Mouse (Mus musculus) intestine, embryonic 14.5 days (tissue): ENCODE data around the gene Ascc1. TPM values are rescaled to one million over a fixed set of nuclear protein-coding genes. Genes with fewer than 3 reads are reported as not detected.
"Not testable (repeated sequence)": the region's sequence is repeated elsewhere in the genome, so short reads cannot be mapped to it uniquely, and the experiment has no call there.

Experiments
- ATAC-seq: fragments of 200-750 bp; cut with Nextera tagmentation; replicated peaks from 2 replicates; pipeline ENCODE4 v1.8.0; 2017; ENCODE audit warnings: low read depth, moderate number of reproducible peaks, moderate TSS enrichment, moderate library complexity; ENCODE audit not compliant: low FRiP score, low TSS enrichment
- DNase-seq: peaks from one replicate; pipeline ENCODE4 v3.0.0-alpha.2; 2018; ENCODE audit warnings: low spot score
- H3K27ac ChIP-seq: fragments of 300-500 bp; sonication (generic); 2 replicates; pipeline ENCODE4 v1.5.1; 2014; ENCODE audit warnings: low read depth, mild to moderate bottlenecking, control low read depth
- H3K27me3 ChIP-seq: fragments of 300-500 bp; sonication (generic); replicated peaks from 2 replicates; pipeline ENCODE4 v1.6.1; 2014; ENCODE audit warnings: low read length, control low read depth; ENCODE audit not compliant: control insufficient read depth, insufficient read depth
- H3K36me3 ChIP-seq: fragments of 300-500 bp; sonication (generic); 2 replicates; pipeline ENCODE4 v1.6.1; 2014; ENCODE audit warnings: low read length, control low read depth; ENCODE audit not compliant: control insufficient read depth, insufficient read depth
- H3K4me1 ChIP-seq: fragments of 300-500 bp; sonication (generic); replicated peaks from 2 replicates; pipeline ENCODE4 v1.6.1; 2014; ENCODE audit warnings: low read length, control low read depth, mixed read lengths; ENCODE audit not compliant: control insufficient read depth, insufficient read depth
- H3K4me2 ChIP-seq: fragments of 300-500 bp; sonication (generic); 2 replicates; pipeline ENCODE4 v1.6.1; 2014; ENCODE audit warnings: low read length
- H3K4me3 ChIP-seq: fragments of 300-500 bp; sonication (generic); 2 replicates; pipeline ENCODE4 v1.5.1; 2014; ENCODE audit warnings: low read depth, low read length, control low read depth, mixed read lengths
- H3K9ac ChIP-seq: fragments of 300-500 bp; sonication (generic); 2 replicates; pipeline ENCODE4 v1.6.1; 2014; ENCODE audit warnings: mild to moderate bottlenecking, low read length
- H3K9me3 ChIP-seq: fragments of 300-500 bp; sonication (generic); 2 replicates; pipeline ENCODE4 v1.6.1; 2016; ENCODE audit warnings: low read length, control low read depth; ENCODE audit not compliant: control insufficient read depth
- WGBS: fragments of 180-500 bp; shearing (Covaris S2); extraction: QIAGEN DNeasy Blood & Tissue Kit; methylation state at CpG from one replicate; pipeline ENCODE4 v1.1.7; 2014; 5-methylcytosine and 5-hydroxymethylcytosine counted together
- polyA plus RNA-seq: library from polyadenylated mRNA; unstranded; fragments of >200 nt; fragmentation: Nextera tagmentation; extraction: Ambion mirVana; gene quantifications from 2 replicates; pipeline ENCODE4 v1.2.1, GENCODE M21; 2014

The Ascc1 gene
- polyA plus RNA-seq, 1 experiment from 2014 or later, result 48.2 TPM

DNA sequence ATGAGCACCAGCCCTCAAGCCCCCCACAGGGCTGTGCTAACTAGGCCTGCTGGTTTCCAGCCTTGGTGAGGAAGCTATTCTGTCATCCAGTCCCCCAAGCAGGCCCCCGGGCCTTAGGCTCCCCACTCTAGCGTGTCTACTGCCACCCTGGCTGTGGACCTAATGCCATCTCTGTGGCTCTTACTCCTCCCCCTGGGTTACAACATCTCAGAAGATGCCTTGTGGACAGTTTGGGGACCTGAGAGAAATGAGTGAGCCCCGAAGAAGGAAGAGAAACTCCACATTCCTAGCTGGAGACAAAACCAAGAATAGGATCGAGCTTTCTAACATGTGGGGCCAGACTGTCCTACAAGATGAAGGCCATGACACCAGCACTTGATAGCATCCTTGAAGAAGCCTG, 127.9 kb downstream of the Ascc1 start:
- DNase-seq (no peak), ATAC-seq (no peak)
- Histone ChIP-seq H3K4me3 (no peak overlapping the region), H3K9me3 (no peaks in the 10 kb centered on the region), H3K27ac (no peak overlapping the region), H3K4me2 (no peak overlapping the region), H3K36me3 (no peaks in the 10 kb centered on the region), H3K9ac (no peak overlapping the region), H3K4me1 (peaks cover 11% of the 10 kb centered on the region), H3K27me3 (no peaks in the 10 kb centered on the region)
- 81% methylated on average over 4 of the region's 4 CpGs for WGBS

DNA sequence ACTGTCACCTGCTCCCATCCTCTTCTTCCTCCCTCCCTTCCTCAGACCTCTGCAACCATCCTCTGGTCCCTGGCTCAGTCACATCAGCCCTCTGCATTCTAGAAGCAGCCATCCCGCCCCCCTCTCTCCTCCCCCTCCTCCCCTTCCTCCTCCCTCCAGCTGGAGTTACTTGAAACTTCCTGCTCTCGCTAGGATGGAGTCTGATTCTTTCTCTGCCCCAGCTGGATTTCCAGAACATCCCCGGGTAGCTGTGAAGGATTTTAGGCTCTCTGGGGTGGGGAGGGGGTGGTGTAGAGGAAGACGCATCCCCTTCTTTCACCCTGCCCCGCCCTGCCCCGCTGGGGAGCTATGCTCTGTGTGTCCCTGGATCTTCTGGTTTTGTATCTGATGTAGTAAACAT, 130.9 kb downstream of the Ascc1 start:
- H3K9ac ChIP-seq, result no peak overlapping the region
- no peaks in the 10 kb centered on the region for H3K36me3 ChIP-seq
- H3K27ac ChIP-seq, result no peak overlapping the region
- H3K4me1 ChIP-seq, result peaks cover 11% of the 10 kb centered on the region
- ATAC-seq (peak; percentile 30; the same call in 1 of the 2 replicates), DNase-seq (no peak)
- H3K27me3 ChIP-seq, result no peaks in the 10 kb centered on the region
- no peaks in the 10 kb centered on the region for H3K9me3 ChIP-seq
- no peak overlapping the region for H3K4me3 ChIP-seq
- H3K4me2 ChIP-seq, result no peak overlapping the region
- WGBS, result 23% methylated on average over 6 of the region's 6 CpGs

DNA sequence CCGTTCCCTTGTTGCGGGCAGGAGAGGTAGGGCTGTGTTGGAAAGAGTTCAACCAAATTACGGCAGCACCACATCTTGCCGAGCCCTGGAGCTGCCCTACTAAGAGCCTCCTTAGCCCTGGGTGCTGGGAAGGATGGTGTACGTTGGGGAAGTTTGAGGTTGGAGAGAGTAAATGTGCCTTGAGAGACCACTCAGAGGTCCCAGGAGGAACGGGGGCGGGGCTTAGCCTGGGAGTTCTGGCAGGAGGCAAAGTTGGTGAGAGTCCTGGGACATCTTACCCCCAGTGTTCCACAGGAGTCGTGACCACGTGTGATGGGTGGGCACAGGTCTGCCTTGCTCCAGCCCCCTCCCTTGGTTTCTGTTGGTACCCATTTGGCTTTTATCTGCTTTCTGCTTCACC, 131.6 kb downstream of the Ascc1 start:
- 49% methylated on average over 9 of the region's 9 CpGs for WGBS
- DNase-seq, result no peak

DNA sequence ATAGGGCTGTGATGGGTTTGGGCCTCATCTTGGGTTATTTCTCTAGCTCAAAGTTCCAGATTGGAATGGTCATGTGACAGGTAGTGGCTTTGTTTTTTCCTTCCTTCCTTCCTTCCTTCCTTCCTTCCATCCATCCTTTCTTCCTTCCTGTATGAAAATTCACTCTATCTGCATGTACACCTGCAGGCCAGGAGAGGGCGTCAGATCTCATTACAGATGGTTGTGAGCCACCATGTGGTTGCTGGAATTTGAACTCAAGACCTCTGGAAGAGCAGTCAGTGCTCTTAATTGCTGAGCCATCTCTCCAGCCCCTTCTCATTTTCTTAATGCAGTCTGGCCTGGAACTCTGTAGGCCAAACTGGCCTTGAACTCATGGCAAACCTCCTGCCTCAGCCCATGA, 133.4 kb downstream of the Ascc1 start:
- H3K4me3 ChIP-seq, ATAC-seq, H3K27me3 ChIP-seq, H3K4me2 ChIP-seq, DNase-seq, H3K9me3 ChIP-seq, H3K36me3 ChIP-seq, H3K27ac ChIP-seq, H3K9ac ChIP-seq: not testable (repeated sequence)
- WGBS, result 42% methylated on average over 1 of the region's 1 CpGs
- H3K4me1 ChIP-seq, result peaks cover 11% of the 10 kb centered on the region

More for the DNA sequence above, 131.6 kb downstream of the Ascc1 start:
- no peak overlapping the region for H3K9ac ChIP-seq
- 0 out of 2 replicates have a peak overlapping the region, but pooled peaks have one; percentile 27 for H3K27ac ChIP-seq
- ATAC-seq, result no peak
- no peaks in the 10 kb centered on the region for H3K27me3 ChIP-seq
- no peak overlapping the region for H3K4me3 ChIP-seq
- H3K4me1 ChIP-seq, result peaks cover 11% of the 10 kb centered on the region
- H3K9me3 ChIP-seq, result no peaks in the 10 kb centered on the region
- no peak overlapping the region for H3K4me2 ChIP-seq
- no peaks in the 10 kb centered on the region for H3K36me3 ChIP-seq

GRCm38 (mm10) chr10:60136935-60137334, 134.3 kb downstream of the Ascc1 start:
- WGBS, result 67% methylated on average over 7 of the region's 7 CpGs
- no peak for DNase-seq
- Histone ChIP-seq H3K27me3 (no peaks in the 10 kb centered on the region), H3K4me1 (peaks cover 11% of the 10 kb centered on the region), H3K9ac (no peak overlapping the region), H3K4me3 (no peak overlapping the region), H3K36me3 (no peaks in the 10 kb centered on the region), H3K27ac (no peak overlapping the region), H3K9me3 (no peaks in the 10 kb centered on the region), H3K4me2 (no peak overlapping the region)
- ATAC-seq, result no peak

DNA sequence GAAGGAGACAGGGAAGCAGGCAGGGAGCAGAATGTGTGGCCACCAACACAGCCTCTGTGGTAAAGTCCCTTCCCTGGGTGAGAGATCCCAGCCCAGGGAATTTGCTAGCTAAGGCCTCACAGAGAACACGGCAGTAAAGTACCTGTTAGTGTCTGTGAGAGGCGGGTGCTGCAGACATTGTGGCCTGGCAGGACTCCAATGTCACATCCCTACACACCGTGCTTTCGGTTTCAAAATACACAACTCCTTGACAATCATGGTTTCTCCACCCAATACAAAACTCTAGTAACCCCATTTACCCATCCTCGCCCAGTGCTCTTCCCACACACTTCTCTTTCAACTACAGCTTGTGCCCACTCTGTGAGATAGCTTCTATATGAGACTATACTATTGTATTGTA, 136.1 kb downstream of the Ascc1 start:
- 83% methylated on average over 5 of the region's 5 CpGs for WGBS

DNA sequence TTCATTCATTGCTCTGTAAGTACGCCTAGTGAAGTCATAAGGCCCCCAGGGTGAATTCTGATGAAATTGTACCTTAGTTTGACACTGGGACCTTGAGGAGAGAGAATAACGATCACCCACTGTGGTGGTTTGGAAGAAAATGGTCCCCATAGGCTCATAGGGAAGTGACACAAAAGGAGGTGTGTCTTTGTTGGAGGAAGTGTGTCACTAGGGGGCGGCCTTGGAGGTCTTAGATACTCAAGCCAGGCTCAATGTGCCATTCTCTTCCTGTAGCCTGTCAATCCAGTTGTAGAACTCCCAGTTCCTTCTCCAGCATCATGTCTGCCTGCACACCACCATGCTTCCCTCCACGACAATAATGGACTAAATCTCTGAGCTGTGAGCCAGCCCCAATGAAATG, 138.1 kb downstream of the Ascc1 start:
- Histone ChIP-seq H3K4me1 (no peaks in the 10 kb centered on the region), H3K36me3 (no peaks in the 10 kb centered on the region), H3K4me3 (no peak overlapping the region), H3K9me3 (no peaks in the 10 kb centered on the region), H3K4me2 (no peak overlapping the region), H3K9ac (no peak overlapping the region), H3K27me3 (no peaks in the 10 kb centered on the region), H3K27ac (no peak overlapping the region)
- WGBS, result 89% methylated on average over 4 of the region's 4 CpGs
- no peak for DNase-seq
- ATAC-seq, result no peak

More for the DNA sequence above, 136.1 kb downstream of the Ascc1 start:
- DNase-seq, result no peak
- Histone ChIP-seq H3K4me3 (no peak overlapping the region), H3K9ac (no peak overlapping the region), H3K4me1 (peaks cover 5% of the 10 kb centered on the region), H3K27ac (no peak overlapping the region), H3K36me3 (no peaks in the 10 kb centered on the region), H3K9me3 (no peaks in the 10 kb centered on the region), H3K4me2 (no peak overlapping the region), H3K27me3 (no peaks in the 10 kb centered on the region)
- ATAC-seq, result no peak

GRCm38 (mm10) chr10:60141656-60142160, 139.1 kb downstream of the Ascc1 start:
- no peak for ATAC-seq
- no peak overlapping the region for H3K4me2 ChIP-seq
- H3K27ac ChIP-seq, result no peak overlapping the region
- no peaks in the 10 kb centered on the region for H3K27me3 ChIP-seq
- 89% methylated on average over 3 of the region's 3 CpGs for WGBS
- H3K4me1 ChIP-seq, result no peaks in the 10 kb centered on the region
- H3K36me3 ChIP-seq, result no peaks in the 10 kb centered on the region
- H3K4me3 ChIP-seq, result no peak overlapping the region
- no peak overlapping the region for H3K9ac ChIP-seq
- H3K9me3 ChIP-seq, result no peaks in the 10 kb centered on the region
- DNase-seq, result no peak

DNA sequence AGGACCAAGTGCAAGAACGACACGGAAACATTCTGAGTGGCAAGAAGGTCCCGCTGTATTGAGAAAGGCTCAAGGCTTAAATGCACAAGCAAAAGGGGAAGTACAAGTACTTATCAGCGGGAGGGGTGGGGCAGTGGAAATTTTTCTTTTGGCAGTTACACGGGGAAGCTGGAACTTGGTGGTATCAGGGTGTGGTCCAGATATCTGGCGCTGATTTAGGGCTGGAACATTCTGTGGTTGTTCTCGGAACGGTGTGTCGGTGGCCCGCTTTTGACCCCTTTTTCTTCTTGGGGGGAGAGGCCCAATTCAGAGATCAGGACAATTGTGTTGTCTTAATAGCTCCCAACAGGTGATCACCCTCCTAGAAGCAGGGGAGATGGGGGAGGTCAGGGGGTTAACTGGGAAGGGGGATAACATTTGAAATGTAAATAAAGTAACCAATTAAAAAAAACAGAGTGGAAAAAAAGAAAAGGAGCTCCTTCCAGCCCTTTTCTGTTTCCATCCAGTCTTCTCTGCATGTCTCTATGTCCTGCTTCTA, 145.0 kb downstream of the Ascc1 start:
- H3K36me3 ChIP-seq, H3K9ac ChIP-seq, H3K4me2 ChIP-seq, H3K4me3 ChIP-seq, H3K9me3 ChIP-seq, H3K27ac ChIP-seq, H3K4me1 ChIP-seq, H3K27me3 ChIP-seq, DNase-seq: not testable (repeated sequence)
- 64% methylated on average over 10 of the region's 10 CpGs for WGBS
- ATAC-seq, result 0 out of 2 replicates have a peak, but pooled peaks have one; percentile 30
